Mouse (Mus musculus): ENCODE results near the gene Cage1.

DNA sequence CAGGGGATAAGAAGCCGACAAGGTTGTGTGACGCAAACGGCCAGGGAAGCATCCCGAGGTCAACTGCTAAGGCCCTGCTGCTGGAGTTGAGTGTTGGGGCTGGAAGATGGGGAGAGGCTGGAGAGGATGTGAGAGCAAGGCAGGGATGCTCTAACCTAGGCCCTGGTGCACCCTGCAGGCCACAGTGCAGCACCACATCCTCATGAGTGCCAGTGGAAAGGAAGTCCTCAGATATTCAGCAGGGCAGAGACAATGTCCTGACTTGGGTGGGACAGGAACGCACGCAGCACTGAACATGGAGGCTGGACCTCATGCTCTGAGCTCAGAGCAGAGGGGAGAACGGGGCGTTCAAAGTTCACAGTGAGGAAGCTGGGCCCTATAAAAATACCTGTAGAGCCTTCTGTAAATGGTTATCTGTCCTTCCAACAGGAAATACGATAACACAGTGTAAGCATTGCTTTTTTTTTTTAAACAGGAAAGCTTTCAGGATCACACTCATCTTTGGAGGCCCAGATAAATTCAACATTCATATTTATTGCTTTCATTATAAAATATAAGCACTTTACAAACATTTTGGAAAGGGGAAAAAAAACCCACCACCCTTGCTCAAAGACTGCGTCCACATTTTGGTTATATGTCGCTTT lies 65.9 kb downstream of the Cage1 start:
- TF ChIP-seq CTCF (IDR thresholded peaks at IDR 0.05; ENCODE audit: low read depth) (peak; percentile 52), EP300 (IDR thresholded peaks at IDR 0.05; ENCODE audit: low read depth) (no peak)
